Mouse (Mus musculus): ENCODE data around the gene Lrrc29.

Lrrc29 gene

GRCm38 (mm10) chr8:105343791-105344574, 17.9 kb upstream of the Lrrc29 start:
- DNase-seq (ENCODE audit: low spot score): no peak

DNA sequence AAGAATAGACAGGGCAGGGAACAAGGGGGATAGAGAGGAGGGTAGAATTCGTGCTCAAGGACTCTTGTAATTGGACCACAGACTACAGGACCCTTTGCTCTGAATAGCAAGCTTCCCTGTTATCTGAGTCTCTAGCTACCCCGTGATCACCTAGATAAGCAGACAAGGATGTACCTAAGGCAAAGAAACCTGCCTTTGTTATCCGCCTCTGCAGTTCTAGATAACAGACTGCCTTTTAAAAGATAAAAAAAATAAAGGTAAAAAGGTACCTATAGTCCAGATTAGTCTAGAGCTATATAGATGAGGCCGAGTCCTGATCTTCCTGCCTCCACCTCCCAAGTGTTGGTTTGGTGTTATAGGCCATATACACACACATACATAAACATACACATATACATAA, 16.7 kb upstream of the Lrrc29 start:
- no peak for DNase-seq (ENCODE audit: low spot score)

DNA sequence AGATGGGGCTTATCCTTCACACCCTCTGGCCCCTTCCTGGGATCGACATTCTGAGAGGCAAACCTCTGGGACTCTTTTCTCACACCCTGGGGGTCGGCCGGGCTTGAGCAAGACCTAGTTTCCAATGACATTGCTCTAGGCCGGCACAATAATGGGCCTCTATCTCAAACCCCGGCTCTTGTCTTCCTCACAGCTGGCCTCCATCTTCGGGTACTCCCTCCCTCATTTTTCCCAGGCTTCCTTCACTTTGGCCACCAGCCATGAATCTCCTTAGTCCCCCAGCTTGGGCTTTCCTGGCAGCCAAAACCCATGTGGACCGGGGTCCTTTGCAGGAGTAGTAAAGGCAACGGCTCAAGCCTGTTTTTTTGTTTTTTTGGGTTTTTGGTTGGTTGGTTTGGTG, 15.3 kb upstream of the Lrrc29 start:
- no peak for DNase-seq (ENCODE audit: low spot score)

DNA sequence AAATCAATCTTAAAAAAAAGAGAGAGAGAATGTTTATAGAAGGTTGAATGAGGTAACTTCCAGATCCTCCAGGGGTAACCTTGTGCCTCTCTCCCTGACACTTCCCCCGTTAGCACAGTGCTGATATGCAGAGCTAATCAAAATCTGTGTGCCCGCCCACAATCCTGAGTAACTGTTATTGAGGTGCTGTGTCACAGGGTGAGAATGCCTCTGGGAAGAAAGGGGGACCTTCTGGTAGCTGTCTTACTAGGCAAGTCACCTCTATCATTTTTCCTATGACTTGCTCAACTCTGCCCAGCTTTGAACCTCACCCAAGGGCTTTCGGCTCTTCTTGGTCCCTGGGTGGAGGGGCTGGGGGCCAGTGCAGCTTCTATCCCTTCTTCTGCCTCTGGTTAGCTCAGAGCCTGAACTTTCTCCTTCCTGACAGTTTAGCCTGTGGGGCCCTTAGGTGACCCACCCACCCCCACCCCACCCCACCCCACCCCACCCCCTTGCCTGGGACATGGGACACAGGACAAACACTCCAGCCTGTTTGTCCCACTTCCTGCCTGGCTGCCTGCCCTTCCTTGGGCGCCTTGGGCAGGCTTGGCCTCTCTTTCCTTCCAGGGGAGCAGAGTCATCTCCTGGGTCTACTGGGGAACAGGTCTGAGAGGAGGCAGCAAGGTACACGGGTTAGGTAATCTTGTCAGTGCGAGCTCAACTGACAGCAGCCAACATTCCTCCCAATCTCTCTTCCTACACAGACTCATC, 14.0 kb upstream of the Lrrc29 start:
- no peak for DNase-seq (ENCODE audit: low spot score)

- DNase-seq (ENCODE audit: low spot score): no peak
These were observed 12.9 kb upstream of the Lrrc29 start for GRCm38 (mm10) chr8:105338992-105339391.

- no peak for DNase-seq (ENCODE audit: low spot score)
These were observed 10.5 kb upstream of the Lrrc29 start for GRCm38 (mm10) chr8:105336373-105337130.

GRCm38 (mm10) chr8:105332523-105332922, 6.4 kb upstream of the Lrrc29 start:
- DNase-seq (ENCODE audit: low spot score): no peak

- no peak for DNase-seq (ENCODE audit: low spot score)
These were observed 5.9 kb upstream of the Lrrc29 start for GRCm38 (mm10) chr8:105331931-105332330.

DNA sequence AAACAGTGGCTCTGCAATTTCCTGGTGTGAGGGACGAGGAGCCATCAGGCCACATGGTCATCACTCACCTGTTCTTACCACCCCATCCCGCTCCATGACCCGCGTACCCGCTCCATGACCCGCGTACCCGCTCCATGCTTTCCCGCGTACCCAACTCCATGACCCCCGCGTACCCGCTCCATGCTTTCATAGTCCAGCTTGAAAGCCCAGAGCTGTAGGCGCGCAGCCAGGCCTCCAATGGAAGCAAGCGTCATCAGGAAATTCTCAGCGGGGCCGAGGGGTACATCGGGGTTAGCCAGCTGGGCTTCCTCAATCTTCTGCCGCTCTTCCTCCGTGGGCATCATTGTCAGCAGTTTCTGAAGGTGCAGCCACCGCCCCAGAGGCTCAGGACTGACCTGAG, 5.4 kb upstream of the Lrrc29 start:
- DNase-seq (ENCODE audit: low spot score): no peak

DNA sequence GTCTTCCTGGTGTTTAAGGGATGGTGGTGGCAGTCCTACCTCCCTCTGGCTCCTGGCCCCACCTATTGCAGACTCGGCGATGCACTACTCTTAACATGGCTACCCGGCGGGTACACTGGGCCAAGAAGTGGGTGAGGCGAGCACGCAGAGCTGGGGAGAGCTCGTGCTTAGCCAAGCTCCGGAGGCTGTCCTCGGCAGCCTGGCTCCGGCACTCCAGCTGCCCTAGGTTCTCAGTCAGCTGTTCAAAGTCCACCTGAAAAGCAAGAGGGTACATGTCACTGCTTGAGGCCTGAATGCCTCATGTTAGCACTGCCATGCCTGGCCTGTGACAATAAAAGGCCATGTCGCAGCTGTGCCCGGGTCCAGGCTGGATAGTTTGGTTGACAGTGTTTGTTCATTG, 4.2 kb upstream of the Lrrc29 start:
- DNase-seq (ENCODE audit: low spot score): no peak

DNA sequence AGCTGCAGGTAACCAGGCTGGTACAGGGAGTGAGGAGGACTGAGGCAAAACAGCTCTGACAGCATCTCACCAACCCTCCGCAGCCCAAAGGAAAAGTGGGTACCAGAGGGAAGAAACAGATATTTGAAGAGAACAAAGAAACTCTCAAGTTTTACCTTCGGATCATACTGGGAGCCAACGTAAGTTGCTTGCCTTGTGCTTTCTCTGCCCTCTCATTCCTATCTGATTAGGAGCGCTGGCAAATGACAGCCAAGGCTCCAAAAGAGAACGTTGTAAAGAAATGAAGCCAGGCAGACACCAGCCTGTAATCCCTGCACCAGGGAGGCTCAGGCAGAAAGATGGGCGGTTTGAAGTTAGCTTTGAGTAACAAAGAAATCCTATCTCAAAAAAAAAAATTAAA, 890 bp upstream of the Lrrc29 start:
- DNase-seq (ENCODE audit: low spot score): no peak

DNA sequence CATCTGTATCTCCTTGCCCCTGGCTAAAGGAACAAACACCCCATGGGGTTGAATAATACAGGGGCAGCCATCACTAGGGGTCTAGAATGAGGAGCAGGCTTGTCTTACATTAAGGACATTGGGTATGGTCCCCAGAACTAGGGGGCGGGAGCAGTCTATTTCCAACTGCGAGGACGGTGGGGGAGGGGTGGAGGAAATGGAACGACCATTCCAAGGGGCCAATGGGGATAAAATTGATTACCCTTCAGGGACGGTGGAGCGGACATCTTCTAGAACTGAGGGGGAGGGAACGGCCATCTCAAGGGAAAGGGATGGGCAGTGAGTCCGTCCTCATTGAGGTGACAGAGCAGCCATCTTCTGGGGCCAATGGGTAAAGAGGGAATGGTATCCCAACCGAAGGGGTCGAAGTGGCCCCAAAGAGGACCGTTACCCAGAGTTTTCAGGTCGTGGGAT, 411 bp downstream of the Lrrc29 start:
- peak; percentile 61 for DNase-seq (ENCODE audit: low spot score)

GRCm38 (mm10) chr8:105323183-105323582, 2.9 kb downstream of the Lrrc29 start:
- no peak for DNase-seq (ENCODE audit: low spot score)

- no peak for DNase-seq (ENCODE audit: low spot score)
These were observed 7.4 kb downstream of the Lrrc29 start for GRCm38 (mm10) chr8:105318662-105319190.

- no peak for DNase-seq (ENCODE audit: low spot score)
These were observed 8.1 kb downstream of the Lrrc29 start for GRCm38 (mm10) chr8:105317941-105318340.

- DNase-seq (ENCODE audit: low spot score): no peak
These were observed 10.9 kb downstream of the Lrrc29 start for GRCm38 (mm10) chr8:105315073-105315769.

DNA sequence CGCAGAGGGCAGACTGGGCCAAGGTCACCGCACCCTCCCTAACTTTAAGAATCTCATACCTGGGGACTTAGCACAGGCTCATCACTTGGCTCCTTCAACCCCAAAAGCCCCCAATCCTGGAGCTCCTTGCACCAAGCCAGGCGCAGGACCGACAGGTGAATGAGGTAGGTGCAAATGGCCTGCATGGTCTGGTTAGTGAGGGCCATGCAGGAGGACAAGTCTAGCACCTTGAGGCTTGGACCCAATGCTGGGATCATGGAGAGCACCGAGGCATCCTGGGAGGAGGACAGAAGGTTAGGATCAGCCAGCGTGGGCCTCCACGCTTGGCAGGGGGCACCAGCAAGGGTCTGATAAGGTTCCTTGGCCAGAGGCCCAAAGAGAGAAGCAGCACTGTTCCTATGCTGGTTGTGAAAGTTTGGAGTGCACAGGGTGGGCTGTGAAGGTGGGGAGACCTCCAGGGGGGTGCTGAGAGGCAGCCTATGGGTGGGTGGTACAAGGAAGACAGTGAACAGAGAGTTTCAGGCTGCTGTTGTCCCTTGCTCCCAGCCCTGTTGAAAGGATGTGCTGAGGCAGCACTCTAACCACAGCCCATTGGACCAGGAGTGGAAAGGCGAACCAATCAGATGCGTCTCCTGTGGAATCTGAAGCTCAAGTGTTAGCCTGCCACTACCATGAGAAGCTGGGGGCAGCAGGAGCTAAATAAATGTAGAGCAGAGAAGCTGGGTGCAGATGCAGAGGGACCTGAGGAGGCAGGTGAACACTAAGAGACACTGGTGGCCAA, 12.3 kb downstream of the Lrrc29 start:
- DNase-seq (ENCODE audit: low spot score): no peak

DNA sequence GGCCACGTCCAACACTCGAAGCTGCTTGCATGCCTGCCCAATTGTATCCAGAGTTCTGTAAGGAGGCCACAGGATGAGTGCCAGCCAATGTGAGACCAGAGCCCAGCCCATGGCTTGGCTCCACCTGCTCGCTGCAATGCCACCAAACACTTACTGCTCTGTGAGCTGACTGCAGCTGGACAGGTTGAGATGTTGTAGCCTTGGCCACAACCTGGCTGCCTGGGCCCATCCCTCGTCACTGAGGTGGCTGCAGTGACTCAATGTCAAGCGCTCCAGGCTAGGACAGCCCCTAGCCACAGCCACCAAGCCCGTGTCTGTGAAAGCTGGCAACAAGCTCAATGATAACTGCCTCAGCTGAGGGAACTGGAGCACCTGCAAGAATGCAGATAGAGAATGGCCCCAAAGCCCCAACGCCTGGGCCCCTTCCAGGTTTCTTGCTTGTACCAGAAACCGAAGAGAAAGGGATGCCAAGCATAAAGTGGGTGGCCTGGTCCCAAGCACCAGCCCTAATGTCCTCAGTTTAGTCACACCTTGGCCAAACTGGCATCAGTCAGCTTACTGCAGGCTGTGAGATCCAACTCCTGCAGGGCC, 13.1 kb downstream of the Lrrc29 start:
- DNase-seq (ENCODE audit: low spot score): no peak

- DNase-seq (ENCODE audit: low spot score): no peak
These were observed 14.4 kb downstream of the Lrrc29 start for GRCm38 (mm10) chr8:105311718-105312117.

DNA sequence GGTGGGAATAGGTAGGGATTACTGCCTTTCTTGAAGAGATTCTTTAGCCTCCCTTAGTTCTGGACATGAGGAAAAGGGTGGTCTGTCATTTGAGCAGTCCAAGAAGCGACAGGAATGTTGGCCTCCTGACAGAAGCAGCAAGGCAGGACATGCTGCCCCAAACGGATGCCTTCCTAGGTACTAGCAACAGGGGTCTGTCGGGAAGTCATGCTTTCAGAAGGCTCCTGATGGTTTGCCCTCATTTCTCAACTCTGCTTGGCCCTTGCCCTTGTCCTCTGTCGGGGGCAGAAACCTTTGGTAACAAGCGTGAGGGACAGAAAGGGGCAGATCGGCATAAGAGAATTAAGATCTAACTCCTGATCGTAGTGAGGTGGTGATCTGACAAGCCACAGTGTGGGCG, 16.0 kb downstream of the Lrrc29 start:
- DNase-seq (ENCODE audit: low spot score): no peak

Data from embryo, embryonic 10.5 days (tissue).